Mouse (Mus musculus): ENCODE results near the gene Slc25a20.

GRCm38 (mm10) chr9:108687181-108687580 is 25.3 kb downstream of the Slc25a20 start:
- TF ChIP-seq CTCF (IDR thresholded peaks at IDR 0.05; ENCODE audit: low read depth): no peak
- no peak for TF ChIP-seq EP300 (IDR thresholded peaks at IDR 0.05; ENCODE audit: low read depth)
